Mouse (Mus musculus): Measurements from ENCODE around the gene Nufip2. TPM values are rescaled to one million over a fixed set of nuclear protein-coding genes. Genes with fewer than 3 reads are reported as not detected.

The Nufip2 gene
- polyA plus RNA-seq, 1 experiment, result 21.5 TPM

DNA sequence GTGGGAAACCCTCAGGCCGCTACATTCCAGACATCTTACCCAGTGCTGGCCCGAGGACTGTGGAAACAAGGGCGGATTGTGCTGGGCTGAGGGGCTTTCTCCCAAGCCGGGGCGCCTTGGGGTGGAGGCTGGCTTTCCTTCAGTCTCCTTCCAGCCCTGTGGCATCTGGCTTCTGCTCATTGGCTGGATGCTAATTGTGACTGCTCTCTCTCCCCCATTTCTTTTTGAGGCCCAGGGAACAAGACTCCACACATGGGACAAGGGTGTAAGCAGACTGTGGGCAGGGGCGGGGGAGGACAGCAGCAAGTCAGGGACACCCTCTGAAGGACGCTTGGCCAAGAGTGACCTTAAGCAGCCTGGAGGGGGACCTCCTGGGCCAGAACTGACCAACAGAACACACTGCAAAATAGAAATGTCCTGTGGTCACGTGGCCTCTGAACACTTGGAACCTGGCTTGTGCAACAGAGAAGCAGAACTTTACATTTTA is 105.3 kb downstream of the Nufip2 start:
- Histone ChIP-seq H3K4me3 (replicated peaks; ENCODE audit: insufficient read depth, low read depth, low read length) (no peak overlapping the region), H3K27me3 (ENCODE audit: control insufficient read depth, insufficient read depth, low read length) (no peaks in the 10 kb centered on the region), H3K27ac (ENCODE audit: insufficient read depth, low read length) (peak overlapping the region; percentile 28; the same call in 1 of the 2 replicates), H3K4me1 (ENCODE audit: control insufficient read depth, insufficient read depth, low read length) (peaks cover 23% of the 10 kb centered on the region)
- WGBS, result 51% methylated on average over 8 of the region's 8 CpGs
- TF ChIP-seq CTCF (IDR thresholded peaks at IDR 0.05; ENCODE audit: borderline replicate concordance, insufficient read depth, low read depth, low read length) (no peak), POLR2A (IDR thresholded peaks at IDR 0.05; ENCODE audit: borderline replicate concordance, insufficient read depth, low read length) (no peak)
- no peak for DNase-seq

Other genes with a start within 250 kb of the Nufip2 start
- 134 and 148 TPM in 2 replicates for gene Coro6, start 223.7 kb upstream of the Nufip2 start, polyA plus RNA-seq (2012; rRNA removed)
- 106 and 114 TPM in 2 replicates for gene Ankrd13b, start 196.5 kb upstream of the Nufip2 start, polyA plus RNA-seq (2012; rRNA removed)
- gene Git1, start 192.6 kb upstream of the Nufip2 start, polyA plus RNA-seq (2012; rRNA removed), result 106 and 110 TPM in 2 replicates
- gene Abhd15, start 171.0 kb upstream of the Nufip2 start, polyA plus RNA-seq (2012; rRNA removed), result 0.98 and 1.0 TPM in 2 replicates
- gene Trp53i13, start 170.2 kb upstream of the Nufip2 start, polyA plus RNA-seq (2012; rRNA removed), result 11.6 and 12.8 TPM in 2 replicates
- not detected in 2 replicates for gene Gm10392, start 167.0 kb upstream of the Nufip2 start, polyA plus RNA-seq (2012; rRNA removed)
- gene Taok1, start 78.3 kb upstream of the Nufip2 start, polyA plus RNA-seq (2012; rRNA removed), result 26.7 and 26.8 TPM in 2 replicates
- not detected in 2 replicates for gene Cryba1, start 39.1 kb downstream of the Nufip2 start, polyA plus RNA-seq (2012; rRNA removed)
- 56.5 and 62.1 TPM in 2 replicates for gene Myo18a, start 77.1 kb downstream of the Nufip2 start, polyA plus RNA-seq (2012; rRNA removed)
- gene Gm10277, start 101.6 kb downstream of the Nufip2 start, polyA plus RNA-seq (2012; rRNA removed), result not detected in 2 replicates
- gene Pipox, start 207.9 kb downstream of the Nufip2 start, polyA plus RNA-seq (2012; rRNA removed), result 6.8 and 9.0 TPM in 2 replicates
- gene Sez6, start 244.6 kb downstream of the Nufip2 start, polyA plus RNA-seq (2012; rRNA removed), result 71.0 and 76.9 TPM in 2 replicates